Mouse (Mus musculus) urinary bladder, postnatal 0 days (tissue): ENCODE data around the gene Gpr141. TPM values are rescaled to one million over a fixed set of nuclear protein-coding genes. Genes with fewer than 3 reads are reported as not detected.

ENCODE experiments used
- polyA plus RNA-seq: library from polyadenylated mRNA; unstranded; fragments of >200 nt; fragmentation: Nextera tagmentation; extraction: Ambion mirVana; gene quantifications from 2 replicates; pipeline ENCODE4 v1.2.1, GENCODE M21; 2015

Gene Gpr141
- 0.11 and 0.12 TPM in 2 replicates for polyA plus RNA-seq

GRCm38 (mm10) chr13:19824071-19824470 lies at the start of gene Gpr141:
Gpr141 (minus strand) TSS chr13:19824257.

Other genes starting within 250 kb of the Gpr141 start
- gene Epdr1, start 204.3 kb downstream of the Gpr141 start, polyA plus RNA-seq = 15.0 and 17.3 TPM in 2 replicates
- 12.1 and 15.5 TPM in 2 replicates for gene Sfrp4, start 201.2 kb downstream of the Gpr141 start, polyA plus RNA-seq
- gene Nme8, start 126.5 kb downstream of the Gpr141 start, polyA plus RNA-seq = not detected in 2 replicates